Mouse (Mus musculus): ENCODE results near the gene Gm20604. TPM values are rescaled to one million over a fixed set of nuclear protein-coding genes. Genes with fewer than 3 reads are reported as not detected.
A peak's percentile ranks its signal among the peaks of the same experiment; 100 is the strongest.

Gm20604 gene
- polyA plus RNA-seq, 2 experiments = 20.4 to 23.1 TPM

- 92% methylated on average over 4 of the region's 4 CpGs for WGBS
- no peaks in the 10 kb centered on the region for H3K27me3 ChIP-seq (ENCODE audit: control insufficient read depth, insufficient read depth, low read length)
- no peak overlapping the region for H3K9ac ChIP-seq (ENCODE audit: low read depth, low read length, severe bottlenecking)
- no peak for TF ChIP-seq POLR2A (IDR thresholded peaks at IDR 0.05; ENCODE audit: borderline replicate concordance, extremely low read depth, insufficient read depth, insufficient read length)
- DNase-seq (ENCODE audit: low spot score) (no peak), ATAC-seq (ENCODE audit: low FRiP score, low read depth) (no peak)
- no peaks in the 10 kb centered on the region for H3K9me3 ChIP-seq (ENCODE audit: control insufficient read depth, low read length)
- peaks cover 92% of the 10 kb centered on the region for H3K36me3 ChIP-seq (ENCODE audit: control insufficient read depth, insufficient read depth, low read length)
- H3K4me2 ChIP-seq (replicated peaks; ENCODE audit: low read depth, low read length, severe bottlenecking) = no peak overlapping the region
- H3K4me1 ChIP-seq (ENCODE audit: control insufficient read depth, insufficient read depth, low read length) = no peaks in the 10 kb centered on the region
- H3K4me3 ChIP-seq (replicated peaks; ENCODE audit: low read length) = no peak overlapping the region
- H3K27ac ChIP-seq (replicated peaks; ENCODE audit: low read depth, low read length) = no peak overlapping the region
Observed at GRCm38 (mm10) chr12:102769000-102769399, 10.5 kb upstream of the Gm20604 start.

- Histone ChIP-seq H3K27me3 (ENCODE audit: control insufficient read depth, insufficient read depth, low read length) (no peaks in the 10 kb centered on the region), H3K9me3 (ENCODE audit: control insufficient read depth, low read length) (no peaks in the 10 kb centered on the region), H3K4me2 (replicated peaks; ENCODE audit: low read depth, low read length, severe bottlenecking) (no peak overlapping the region), H3K9ac (ENCODE audit: low read depth, low read length, severe bottlenecking) (no peak overlapping the region), H3K36me3 (ENCODE audit: control insufficient read depth, insufficient read depth, low read length) (peaks cover 59% of the 10 kb centered on the region), H3K4me1 (ENCODE audit: control insufficient read depth, insufficient read depth, low read length) (peaks cover 7% of the 10 kb centered on the region), H3K27ac (replicated peaks; ENCODE audit: low read depth, low read length) (no peak overlapping the region), H3K4me3 (replicated peaks; ENCODE audit: low read length) (no peak overlapping the region)
- ATAC-seq (ENCODE audit: low FRiP score, low read depth) (no peak), DNase-seq (ENCODE audit: low spot score) (no peak)
- no peak for TF ChIP-seq POLR2A (IDR thresholded peaks at IDR 0.05; ENCODE audit: borderline replicate concordance, extremely low read depth, insufficient read depth, insufficient read length)
Observed at GRCm38 (mm10) chr12:102763696-102764095, 5.2 kb upstream of the Gm20604 start.

GRCm38 (mm10) chr12:102761668-102762067, 3.2 kb upstream of the Gm20604 start:
- Histone ChIP-seq H3K36me3 (ENCODE audit: control insufficient read depth, insufficient read depth, low read length) (peaks cover 40% of the 10 kb centered on the region), H3K27ac (replicated peaks; ENCODE audit: low read depth, low read length) (no peak overlapping the region), H3K4me3 (replicated peaks; ENCODE audit: low read length) (no peak overlapping the region), H3K27me3 (ENCODE audit: control insufficient read depth, insufficient read depth, low read length) (no peaks in the 10 kb centered on the region), H3K4me2 (replicated peaks; ENCODE audit: low read depth, low read length, severe bottlenecking) (no peak overlapping the region), H3K9me3 (ENCODE audit: control insufficient read depth, low read length) (no peaks in the 10 kb centered on the region), H3K4me1 (ENCODE audit: control insufficient read depth, insufficient read depth, low read length) (peaks cover 13% of the 10 kb centered on the region), H3K9ac (ENCODE audit: low read depth, low read length, severe bottlenecking) (no peak overlapping the region)
- 90% methylated on average over 3 of the region's 3 CpGs for WGBS
- TF ChIP-seq POLR2A (IDR thresholded peaks at IDR 0.05; ENCODE audit: borderline replicate concordance, extremely low read depth, insufficient read depth, insufficient read length) = no peak
- DNase-seq (ENCODE audit: low spot score) = no peak
- no peak for ATAC-seq (ENCODE audit: low FRiP score, low read depth)

GRCm38 (mm10) chr12:102758936-102759335, 464 bp upstream of the Gm20604 start:
- Histone ChIP-seq H3K4me2 (replicated peaks; ENCODE audit: low read depth, low read length, severe bottlenecking) (peak overlapping the region; percentile 79), H3K9me3 (ENCODE audit: control insufficient read depth, low read length) (no peaks in the 10 kb centered on the region), H3K27me3 (ENCODE audit: control insufficient read depth, insufficient read depth, low read length) (no peaks in the 10 kb centered on the region), H3K4me1 (ENCODE audit: control insufficient read depth, insufficient read depth, low read length) (peaks cover 18% of the 10 kb centered on the region), H3K36me3 (ENCODE audit: control insufficient read depth, insufficient read depth, low read length) (peaks cover 17% of the 10 kb centered on the region), H3K4me3 (replicated peaks; ENCODE audit: low read length) (peak overlapping the region; percentile 89), H3K9ac (ENCODE audit: low read depth, low read length, severe bottlenecking) (peak overlapping the region; percentile 77), H3K27ac (replicated peaks; ENCODE audit: low read depth, low read length) (no peak overlapping the region)
- ATAC-seq (ENCODE audit: low FRiP score, low read depth) = no peak
- no peak for TF ChIP-seq POLR2A (IDR thresholded peaks at IDR 0.05; ENCODE audit: borderline replicate concordance, extremely low read depth, insufficient read depth, insufficient read length)
- DNase-seq (ENCODE audit: low spot score) = no peak
- 4% methylated on average over 5 of the region's 5 CpGs for WGBS

GRCm38 (mm10) chr12:102757689-102758402, 626 bp downstream of the Gm20604 start, which contains the start of the genes Gm28051, Gon7 and Ubr7:
TSS of gene Gm28051 (minus strand) at chr12:102757765.
TSS of gene Gon7 (minus strand) at chr12:102757803.
TSS of gene Ubr7 (plus strand) at chr12:102757967.
- peaks cover 11% of the 10 kb centered on the region for H3K36me3 ChIP-seq (ENCODE audit: control insufficient read depth, insufficient read depth, low read length)
- H3K27ac ChIP-seq (replicated peaks; ENCODE audit: low read depth, low read length) = peak within 1 kb of the TSS; percentile 83
- H3K27me3 ChIP-seq (ENCODE audit: control insufficient read depth, insufficient read depth, low read length) = no peaks in the 10 kb centered on the region
- ATAC-seq (ENCODE audit: low FRiP score, low read depth) (peak; percentile 98), DNase-seq (ENCODE audit: low spot score) (peak; percentile 98)
- peaks cover 18% of the 10 kb centered on the region for H3K4me1 ChIP-seq (ENCODE audit: control insufficient read depth, insufficient read depth, low read length)
- peak within 1 kb of the TSS; percentile 79 for H3K4me2 ChIP-seq (replicated peaks; ENCODE audit: low read depth, low read length, severe bottlenecking)
- H3K4me3 ChIP-seq (replicated peaks; ENCODE audit: low read length) = peak within 1 kb of the TSS; percentile 89
- no peaks in the 10 kb centered on the region for H3K9me3 ChIP-seq (ENCODE audit: control insufficient read depth, low read length)
- TF ChIP-seq POLR2A (IDR thresholded peaks at IDR 0.05; ENCODE audit: borderline replicate concordance, extremely low read depth, insufficient read depth, insufficient read length) = peak; percentile 63; the same call in 1 of the 2 replicates
- under 1% methylated on average over 52 of the region's 73 CpGs for WGBS
- H3K9ac ChIP-seq (ENCODE audit: low read depth, low read length, severe bottlenecking) = peak within 1 kb of the TSS; percentile 77
